Comparison of ENCODE assay signal across 18 mouse cellular contexts in genomic region chr4:63759931-63760330, GRCm38 (mm10). TPM values are rescaled to one million over a fixed set of nuclear protein-coding genes. Genes with fewer than 3 reads are reported as not detected.
"Had no signal": no experiment of that assay in that cellular context is flagged by ENCODE, and none has a peak within 500 bp of the region (broad histone marks: within the 10 kb centered on the region; RNA-seq: fewer than 3 reads in every experiment).

No protein-coding gene starts in this region.

- H3K4me3 ChIP-seq: neural tube, embryonic 13.5 days; neural tube, embryonic 15.5 days; stomach, embryonic 15.5 days had no signal

- H3K4me1 ChIP-seq: neural tube, embryonic 13.5 days; neural tube, embryonic 15.5 days; stomach, embryonic 15.5 days had no signal

- DNase-seq: retina, postnatal 1 day; right cerebral cortex, adult 18-20 months; right cerebral cortex, postnatal 14 days; right cerebral cortex, postnatal 25 days; right cerebral cortex, postnatal 4 days; spleen, adult 18-20 months; thymus, adult 18-20 months; thymus, adult 2 months; thymus, postnatal 14 days; thymus, postnatal 25 days; thymus, postnatal 36 days; thymus, postnatal 4 days had no signal

- H3K27me3 ChIP-seq: neural tube, embryonic 13.5 days; neural tube, embryonic 15.5 days; stomach, embryonic 15.5 days had no signal

- H3K4me2 ChIP-seq: neural tube, embryonic 13.5 days; neural tube, embryonic 15.5 days; stomach, embryonic 15.5 days had no signal

- H3K9me3 ChIP-seq: neural tube, embryonic 13.5 days; neural tube, embryonic 15.5 days; stomach, embryonic 15.5 days had no signal

- H3K9ac ChIP-seq: neural tube, embryonic 13.5 days; neural tube, embryonic 15.5 days; stomach, embryonic 15.5 days had no signal

- H3K36me3 ChIP-seq: neural tube, embryonic 13.5 days; neural tube, embryonic 15.5 days; stomach, embryonic 15.5 days had no signal

- H3K27ac ChIP-seq: neural tube, embryonic 13.5 days; neural tube, embryonic 15.5 days; stomach, embryonic 15.5 days; stomach, postnatal 0 days had no signal

RNA-seq across cellular contexts. Expression of gene Tnfsf15, which starts 15.0 kb away (rescaled TPM):
- total RNA-seq: neutrophil, adult 5-6 weeks had no signal
- polyA plus RNA-seq: neural tube, embryonic 13.5 days; neural tube, embryonic 14.5 days; neural tube, embryonic 15.5 days had no signal
